Mouse (Mus musculus) lung, postnatal 25 days (tissue): Measurements from ENCODE around the gene Map3k15.

ENCODE experiments used
- DNase-seq: peaks from one replicate; pipeline ENCODE4 v3.0.0; 2022; ENCODE audit warnings: low spot score

Map3k15 gene

GRCm38 (mm10) chrX:160134136-160134843, 146.1 kb downstream of the Map3k15 start:
- no peak for DNase-seq

DNA sequence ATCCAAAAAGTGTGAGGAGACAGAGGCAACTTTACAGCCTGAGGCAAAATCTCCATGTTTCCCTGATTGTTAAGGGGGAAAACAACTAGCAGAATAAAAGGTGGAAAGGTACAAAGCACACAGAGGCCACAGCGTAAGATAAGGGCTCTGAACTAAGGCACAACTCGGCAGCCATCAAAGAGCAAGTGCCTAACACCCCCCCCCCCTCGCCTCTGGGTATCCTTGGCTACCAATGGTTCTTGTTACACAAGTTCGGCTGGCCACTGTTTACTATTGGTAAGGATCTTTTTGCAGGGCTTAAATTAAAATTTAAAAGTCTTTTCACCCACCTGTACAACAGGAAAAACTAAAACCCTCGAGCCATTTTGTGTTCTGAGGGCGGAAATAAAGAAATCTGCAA, 147.5 kb downstream of the Map3k15 start:
- DNase-seq: no peak

DNA sequence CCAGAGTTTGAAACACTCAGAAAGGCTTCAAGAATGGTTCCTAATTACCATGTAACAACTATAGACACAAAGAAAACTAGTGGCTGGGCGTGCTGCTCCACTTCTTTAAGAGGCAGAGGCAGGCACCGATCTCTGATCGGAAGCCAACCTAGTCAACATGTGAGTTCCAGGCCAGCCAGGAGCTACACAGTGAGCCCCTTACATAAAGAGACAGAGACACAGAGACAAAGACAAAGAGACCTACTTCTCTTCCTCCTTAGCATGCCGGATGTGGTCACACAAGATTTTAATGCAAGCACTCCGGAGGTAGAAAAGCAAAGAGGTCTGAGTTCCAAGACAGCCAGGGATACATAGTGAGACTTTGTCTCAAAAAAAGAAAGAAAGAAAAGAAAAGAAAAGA, 147.9 kb downstream of the Map3k15 start:
- DNase-seq: peak; percentile 7

- DNase-seq: no peak
Measured at GRCm38 (mm10) chrX:160137177-160137860, 149.1 kb downstream of the Map3k15 start.

GRCm38 (mm10) chrX:160137861-160138717, 149.9 kb downstream of the Map3k15 start, which contains the start of gene Pdha1:
Pdha1 (minus strand) TSS chrX:160138413.
- DNase-seq: peak; percentile 94

- peak; percentile 5 for DNase-seq
Measured at GRCm38 (mm10) chrX:160146806-160147205, 158.6 kb downstream of the Map3k15 start.

- no peak for DNase-seq
Measured at GRCm38 (mm10) chrX:160147406-160147805, 159.2 kb downstream of the Map3k15 start.

- no peak for DNase-seq
Measured at GRCm38 (mm10) chrX:160148859-160149258, 160.6 kb downstream of the Map3k15 start.

DNA sequence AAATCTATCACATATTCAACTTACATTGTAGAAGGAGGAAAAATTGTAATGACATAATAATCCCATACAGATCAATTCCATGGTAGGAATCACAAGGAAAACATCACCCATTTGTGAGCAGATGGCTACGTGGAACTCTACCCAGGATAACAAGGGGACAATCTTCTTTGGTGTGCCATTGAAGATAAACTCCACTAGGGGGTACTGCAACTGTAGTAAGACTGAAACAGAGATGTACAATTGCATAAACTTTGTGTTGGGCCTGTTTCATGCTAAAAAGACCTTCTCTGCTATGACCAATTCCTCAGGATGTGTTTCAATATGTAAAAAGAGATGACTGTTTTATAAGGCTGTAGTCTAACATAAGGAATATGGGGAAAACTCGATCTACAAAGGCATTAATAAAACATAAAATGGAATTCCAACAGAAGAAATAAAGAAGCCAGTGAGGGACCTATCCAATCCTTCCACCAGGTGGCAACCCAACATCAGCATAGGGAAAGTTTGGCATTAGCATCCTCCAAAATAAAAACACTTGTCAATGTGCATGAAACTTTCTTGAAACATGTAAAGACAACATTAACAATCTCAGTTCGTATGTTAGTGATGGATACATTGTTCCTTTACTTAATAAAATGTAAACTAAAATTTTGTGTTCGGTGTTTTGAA, 165.0 kb downstream of the Map3k15 start:
- DNase-seq: no peak

DNA sequence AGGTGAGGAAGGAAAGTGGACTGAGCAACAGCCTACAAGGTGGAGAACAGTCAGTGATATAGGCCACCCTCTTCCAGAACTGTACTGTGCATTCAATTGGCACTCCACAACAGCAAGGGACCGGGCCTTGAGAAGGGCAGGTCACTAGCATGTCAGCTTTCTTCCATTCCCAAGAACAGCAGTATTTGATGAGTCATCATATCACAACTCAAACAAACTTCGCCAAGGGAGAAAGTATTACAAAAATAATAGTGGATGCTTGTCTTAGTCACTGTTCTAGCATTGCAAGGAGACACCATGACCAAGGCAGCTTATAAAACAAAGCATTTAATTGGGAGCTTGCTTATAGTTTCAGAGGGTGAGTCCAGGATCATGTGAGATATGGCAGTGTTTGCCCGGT, 176.0 kb downstream of the Map3k15 start:
- no peak for DNase-seq

DNA sequence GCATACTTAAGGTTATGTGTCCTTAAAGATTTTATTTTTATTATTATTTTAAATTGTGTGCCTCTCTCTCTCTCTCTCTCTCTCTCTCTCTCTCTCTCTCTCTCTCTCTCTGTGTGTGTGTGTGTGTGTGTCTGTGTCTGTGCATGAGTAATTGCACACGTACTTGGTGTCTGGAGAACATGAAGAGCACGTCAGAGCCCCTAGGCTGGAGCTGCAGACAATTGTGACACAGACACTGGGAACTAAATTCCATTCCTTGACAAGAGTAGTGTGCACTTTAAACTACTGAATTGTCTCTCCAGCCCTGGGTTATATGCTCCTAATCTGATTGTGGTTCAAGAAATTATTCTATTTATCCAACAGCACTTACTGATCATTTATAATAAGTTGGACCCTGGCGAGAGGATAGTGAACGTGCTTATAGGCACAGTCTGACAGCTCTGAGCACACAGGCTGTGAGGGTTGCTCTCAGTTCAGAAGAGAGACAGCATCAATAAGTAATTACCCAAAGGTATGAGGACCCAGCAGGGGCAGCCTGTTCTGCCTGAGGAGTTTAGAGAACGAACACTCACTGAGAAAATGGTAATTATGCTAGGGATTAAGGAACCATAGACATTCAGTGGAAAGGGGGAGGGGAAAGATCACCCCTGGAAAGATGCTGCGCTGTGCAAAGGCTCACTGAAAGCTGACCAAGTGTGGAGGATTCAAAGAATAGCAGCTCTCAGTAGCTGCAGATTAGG, 178.2 kb downstream of the Map3k15 start:
- no peak for DNase-seq

GRCm38 (mm10) chrX:160170150-160170549, 181.9 kb downstream of the Map3k15 start:
- DNase-seq: peak; percentile 57
